Mouse (Mus musculus): ENCODE measurements around the gene Gm49396. TPM values are rescaled to one million over a fixed set of nuclear protein-coding genes. Genes with fewer than 3 reads are reported as not detected.

The Gm49396 gene
- polyA plus RNA-seq, 1 experiment from 2014 or later = 3.6 TPM

GRCm38 (mm10) chr7:30607706-30608309 is 44.7 kb downstream of the Gm49396 start:
- in situ Hi-C loops (cut with MboI; ENCODE audit: low pct_unique_long_range_greater_than_20kb) = no loop called here
- POLR2A ChIA-PET = interaction anchor here (1.8 kb wide), 1 partner anchor 20 kb away, joined by 5 read pairs; the partner anchor contains the start of gene Kmt2b
- TF ChIP-seq CTCF (IDR thresholded peaks at IDR 0.05) = peak; percentile 86
- DNase-seq (ENCODE audit: low read depth, low spot score) (no peak), ATAC-seq (no peak)
- CTCF ChIA-PET = interaction anchor here (1.1 to 9.3 kb wide), 4 partner anchors 10 to 117 kb away, joined by 3 to 65 read pairs (median 8); partner anchors contain the start of gene Kmt2b
- no peaks in the 10 kb centered on the region for H3K27me3 ChIP-seq

- ATAC-seq (no peak), DNase-seq (ENCODE audit: low read depth, low spot score) (no peak)
- ChIA-PET POLR2A (interaction anchor here (0.6 to 1.8 kb wide), 2 partner anchors 20 to 197 kb away, joined by 3 to 5 read pairs; partner anchors contain the start of gene Kmt2b), CTCF (interaction anchor here (1.1 to 9.3 kb wide), 4 partner anchors 9 to 117 kb away, joined by 3 to 65 read pairs (median 8); partner anchors contain the start of gene Kmt2b)
- H3K27me3 ChIP-seq = no peaks in the 10 kb centered on the region
- in situ Hi-C loops (cut with MboI; ENCODE audit: low pct_unique_long_range_greater_than_20kb) = no loop called here
- TF ChIP-seq CTCF (IDR thresholded peaks at IDR 0.05) = no peak
Observed at GRCm38 (mm10) chr7:30608476-30608875, 45.3 kb downstream of the Gm49396 start.

GRCm38 (mm10) chr7:30610043-30610442 is 46.9 kb downstream of the Gm49396 start:
- ATAC-seq = no peak
- H3K27me3 ChIP-seq = no peaks in the 10 kb centered on the region
- no peak for TF ChIP-seq CTCF (IDR thresholded peaks at IDR 0.05)
- POLR2A ChIA-PET = no interaction called here
- CTCF ChIA-PET = no interaction called here
- DNase-seq (ENCODE audit: low read depth, low spot score) = no peak
- in situ Hi-C loops (cut with MboI; ENCODE audit: low pct_unique_long_range_greater_than_20kb) = no loop called here

- ChIA-PET CTCF (interaction anchor here (0.9 to 4.0 kb wide), 8 partner anchors 9 to 23 kb away, joined by 3 to 31 read pairs (median 8); partner anchors contain the start of genes Cox6b1, Kmt2b and Zbtb32), POLR2A (interaction anchor here (0.9 kb wide), 1 partner anchor 45 kb away, joined by 4 read pairs; no protein-coding TSS in a partner anchor)
- DNase-seq (ENCODE audit: low read depth, low spot score) (no peak), ATAC-seq (no peak)
- no peak for TF ChIP-seq CTCF (IDR thresholded peaks at IDR 0.05)
- H3K27me3 ChIP-seq = no peaks in the 10 kb centered on the region
- in situ Hi-C loops (cut with MboI; ENCODE audit: low pct_unique_long_range_greater_than_20kb) = no loop called here
Observed at GRCm38 (mm10) chr7:30612654-30613402, 49.7 kb downstream of the Gm49396 start, which contains the start of gene Upk1a. Gene Upk1a (minus strand): TSS chr7:30612847.

- in situ Hi-C loops (cut with MboI; ENCODE audit: low pct_unique_long_range_greater_than_20kb) = no loop called here
- no peaks in the 10 kb centered on the region for H3K27me3 ChIP-seq
- TF ChIP-seq CTCF (IDR thresholded peaks at IDR 0.05) = peak; percentile 76
- DNase-seq (ENCODE audit: low read depth, low spot score) (no peak), ATAC-seq (no peak)
- POLR2A ChIA-PET = interaction anchor here (0.9 to 2.4 kb wide), 2 partner anchors 24 to 45 kb away, joined by 4 to 10 read pairs; partner anchors contain the start of gene Kmt2b
- CTCF ChIA-PET = interaction anchor here (0.9 to 4.0 kb wide), 11 partner anchors 8 to 52 kb away, joined by 3 to 31 read pairs (median 5); partner anchors contain the start of genes Cox6b1, Kmt2b and Zbtb32
Observed at GRCm38 (mm10) chr7:30613529-30614112, 50.5 kb downstream of the Gm49396 start.

- ATAC-seq (no peak), DNase-seq (ENCODE audit: low read depth, low spot score) (no peak)
- H3K27me3 ChIP-seq = no peaks in the 10 kb centered on the region
- in situ Hi-C loops (cut with MboI; ENCODE audit: low pct_unique_long_range_greater_than_20kb) = no loop called here
- TF ChIP-seq CTCF (IDR thresholded peaks at IDR 0.05) = peak; percentile 60
- ChIA-PET CTCF (interaction anchor here (0.9 to 4.0 kb wide), 8 partner anchors 9 to 51 kb away, joined by 3 to 31 read pairs (median 8); partner anchors contain the start of genes Cox6b1, Kmt2b and Zbtb32), POLR2A (interaction anchor here (2.4 to 2.6 kb wide), 2 partner anchors 22 to 25 kb away, joined by 10 read pairs; partner anchors contain the start of gene Kmt2b)
Observed at GRCm38 (mm10) chr7:30614454-30614853, 51.3 kb downstream of the Gm49396 start.

GRCm38 (mm10) chr7:30615049-30615760 is 52.1 kb downstream of the Gm49396 start:
- ChIA-PET POLR2A (interaction anchor here (2.4 to 2.6 kb wide), 2 partner anchors 23 to 26 kb away, joined by 10 read pairs; partner anchors contain the start of gene Kmt2b), CTCF (interaction anchor here (2.3 to 4.0 kb wide), 5 partner anchors 10 to 25 kb away, joined by 8 to 31 read pairs (median 14); partner anchors contain the start of genes Cox6b1, Kmt2b and Zbtb32)
- TF ChIP-seq CTCF (IDR thresholded peaks at IDR 0.05) = no peak
- DNase-seq (ENCODE audit: low read depth, low spot score) (no peak), ATAC-seq (no peak)
- in situ Hi-C loops (cut with MboI; ENCODE audit: low pct_unique_long_range_greater_than_20kb) = no loop called here
- H3K27me3 ChIP-seq = no peaks in the 10 kb centered on the region

Other genes starting within 250 kb of the Gm49396 start
- 2.6 TPM for gene Syne4, start 248.5 kb upstream of the Gm49396 start, polyA plus RNA-seq (2021)
- gene E130208F15Rik, start 241.6 kb upstream of the Gm49396 start, polyA plus RNA-seq (2021) = 3.3 TPM
- 6.4 TPM for gene Sdhaf1, start 239.4 kb upstream of the Gm49396 start, polyA plus RNA-seq (2021)
- 21.9 TPM for gene Lrfn3, start 200.6 kb upstream of the Gm49396 start, polyA plus RNA-seq (2021)
- gene Tyrobp, start 149.6 kb upstream of the Gm49396 start, polyA plus RNA-seq (2021) = not detected
- not detected for gene Hcst, start 143.5 kb upstream of the Gm49396 start, polyA plus RNA-seq (2021)
- 0.86 TPM for gene Nfkbid, start 141.6 kb upstream of the Gm49396 start, polyA plus RNA-seq (2021)
- 104 TPM for gene Aplp1, start 117.8 kb upstream of the Gm49396 start, polyA plus RNA-seq (2021)
- not detected for gene Kirrel2, start 105.7 kb upstream of the Gm49396 start, polyA plus RNA-seq (2021)
- not detected for gene Nphs1, start 105.0 kb upstream of the Gm49396 start, polyA plus RNA-seq (2021)
- gene Prodh2, start 69.7 kb upstream of the Gm49396 start, polyA plus RNA-seq (2021) = 0.05 TPM
- gene Arhgap33, start 28.3 kb upstream of the Gm49396 start, polyA plus RNA-seq (2021) = 5.4 TPM
- 29.8 TPM for gene Hspb6, start 11.2 kb upstream of the Gm49396 start, polyA plus RNA-seq (2021)
- 19.5 TPM for gene Proser3, start 11.0 kb upstream of the Gm49396 start, polyA plus RNA-seq (2021)
- 36.4 TPM for gene Lin37, start 3.5 kb upstream of the Gm49396 start, polyA plus RNA-seq (2021)
- 47.8 TPM for gene U2af1l4, start within 50 bp of the Gm49396 start, polyA plus RNA-seq (2021)
- 104 TPM for gene Psenen, start 283 bp downstream of the Gm49396 start, polyA plus RNA-seq (2021)
- 1.0 TPM for gene Igflr1, start 2.1 kb downstream of the Gm49396 start, polyA plus RNA-seq (2021)
- gene Kmt2b, start 25.4 kb downstream of the Gm49396 start, polyA plus RNA-seq (2021) = 40.7 TPM
- 1.9 TPM for gene Zbtb32, start 35.6 kb downstream of the Gm49396 start, polyA plus RNA-seq (2021)
- gene Upk1a, start 49.5 kb downstream of the Gm49396 start, polyA plus RNA-seq (2021) = 0.47 TPM
- gene Cox6b1, start 62.8 kb downstream of the Gm49396 start, polyA plus RNA-seq (2021) = 1,119 TPM
- gene Etv2, start 72.5 kb downstream of the Gm49396 start, polyA plus RNA-seq (2021) = not detected
- gene Rbm42, start 87.0 kb downstream of the Gm49396 start, polyA plus RNA-seq (2021) = 92.6 TPM
- 13.3 TPM for gene Haus5, start 101.7 kb downstream of the Gm49396 start, polyA plus RNA-seq (2021)
- gene Pmis2, start 108.3 kb downstream of the Gm49396 start, polyA plus RNA-seq (2021) = not detected
- 0.13 TPM for gene 2200002J24Rik, start 135.6 kb downstream of the Gm49396 start, polyA plus RNA-seq (2021)
- gene Atp4a, start 148.9 kb downstream of the Gm49396 start, polyA plus RNA-seq (2021) = not detected
- gene Tmem147, start 166.2 kb downstream of the Gm49396 start, polyA plus RNA-seq (2021) = 177 TPM
- gene Gapdhs, start 180.3 kb downstream of the Gm49396 start, polyA plus RNA-seq (2021) = 0.46 TPM
- 8.5 TPM for gene Sbsn, start 188.1 kb downstream of the Gm49396 start, polyA plus RNA-seq (2021)
- 0.26 TPM for gene Dmkn, start 200.4 kb downstream of the Gm49396 start, polyA plus RNA-seq (2021)
- gene Krtdap, start 224.6 kb downstream of the Gm49396 start, polyA plus RNA-seq (2021) = not detected

Measured in Patski (cell line).